Mouse (Mus musculus): ENCODE results near the gene C1qb. TPM values are rescaled to one million over a fixed set of nuclear protein-coding genes. Genes with fewer than 3 reads are reported as not detected.
A peak's percentile ranks its signal among the peaks of the same experiment; 100 is the strongest.

The C1qb gene
- polyA plus RNA-seq, 1 experiment from 2014 or later: 69.0 TPM

- ATAC-seq (replicated peaks; ENCODE audit: low FRiP score, low read depth) (no peak), DNase-seq (ENCODE audit: low spot score) (no peak)
- Histone ChIP-seq H3K27me3 (ENCODE audit: insufficient read depth, low read length) (no peaks in the 10 kb centered on the region), H3K4me3 (replicated peaks; ENCODE audit: low read depth, low read length) (no peak overlapping the region), H3K4me1 (replicated peaks; ENCODE audit: insufficient read depth, low read length) (no peaks in the 10 kb centered on the region), H3K9ac (ENCODE audit: low read depth, low read length) (no peak overlapping the region), H3K4me2 (ENCODE audit: low read length) (no peak overlapping the region), H3K36me3 (ENCODE audit: insufficient read depth, low read length) (no peaks in the 10 kb centered on the region), H3K27ac (no peak overlapping the region), H3K9me3 (replicated peaks; ENCODE audit: low read length) (no peaks in the 10 kb centered on the region)
- TF ChIP-seq CTCF (IDR thresholded peaks at IDR 0.05; ENCODE audit: low read depth): no peak
- 86% methylated on average over 14 of the region's 14 CpGs for WGBS
Measured at GRCm38 (mm10) chr4:136875012-136875411, 11.0 kb downstream of the C1qb start.

GRCm38 (mm10) chr4:136868371-136868770, 17.6 kb downstream of the C1qb start:
- no peak overlapping the region for H3K9ac ChIP-seq (ENCODE audit: low read depth, low read length)
- ATAC-seq (replicated peaks; ENCODE audit: low FRiP score, low read depth) (no peak), DNase-seq (ENCODE audit: low spot score) (no peak)
- H3K27me3 ChIP-seq (ENCODE audit: insufficient read depth, low read length): no peaks in the 10 kb centered on the region
- 74% methylated on average over 6 of the region's 6 CpGs for WGBS
- no peaks in the 10 kb centered on the region for H3K36me3 ChIP-seq (ENCODE audit: insufficient read depth, low read length)
- no peaks in the 10 kb centered on the region for H3K4me1 ChIP-seq (replicated peaks; ENCODE audit: insufficient read depth, low read length)
- no peak overlapping the region for H3K4me2 ChIP-seq (ENCODE audit: low read length)
- no peak overlapping the region for H3K27ac ChIP-seq
- TF ChIP-seq CTCF (IDR thresholded peaks at IDR 0.05; ENCODE audit: low read depth): no peak
- no peaks in the 10 kb centered on the region for H3K9me3 ChIP-seq (replicated peaks; ENCODE audit: low read length)
- H3K4me3 ChIP-seq (replicated peaks; ENCODE audit: low read depth, low read length): no peak overlapping the region

- DNase-seq (ENCODE audit: low spot score) (peak; percentile 10), ATAC-seq (replicated peaks; ENCODE audit: low FRiP score, low read depth) (no peak)
- 12% methylated on average over 11 of the region's 12 CpGs for WGBS
- H3K9me3 ChIP-seq (replicated peaks; ENCODE audit: low read length): no peaks in the 10 kb centered on the region
- no peak overlapping the region for H3K4me2 ChIP-seq (ENCODE audit: low read length)
- H3K9ac ChIP-seq (ENCODE audit: low read depth, low read length): no peak overlapping the region
- no peaks in the 10 kb centered on the region for H3K36me3 ChIP-seq (ENCODE audit: insufficient read depth, low read length)
- H3K27me3 ChIP-seq (ENCODE audit: insufficient read depth, low read length): no peaks in the 10 kb centered on the region
- H3K4me1 ChIP-seq (replicated peaks; ENCODE audit: insufficient read depth, low read length): no peaks in the 10 kb centered on the region
- H3K27ac ChIP-seq: no peak overlapping the region
- TF ChIP-seq CTCF (IDR thresholded peaks at IDR 0.05; ENCODE audit: low read depth): no peak
- no peak overlapping the region for H3K4me3 ChIP-seq (replicated peaks; ENCODE audit: low read depth, low read length)
Measured at GRCm38 (mm10) chr4:136867690-136868345, 18.2 kb downstream of the C1qb start.

GRCm38 (mm10) chr4:136865531-136865930, 20.5 kb downstream of the C1qb start:
- no peak overlapping the region for H3K27ac ChIP-seq
- H3K4me2 ChIP-seq (ENCODE audit: low read length): no peak overlapping the region
- 0 out of 2 replicates have a peak, but pooled peaks cover 4% of the 10 kb centered on the region for H3K4me1 ChIP-seq (replicated peaks; ENCODE audit: insufficient read depth, low read length)
- H3K27me3 ChIP-seq (ENCODE audit: insufficient read depth, low read length): 0 out of 2 replicates have a peak, but pooled peaks cover 4% of the 10 kb centered on the region
- 58% methylated on average over 5 of the region's 5 CpGs for WGBS
- ATAC-seq (replicated peaks; ENCODE audit: low FRiP score, low read depth) (no peak), DNase-seq (ENCODE audit: low spot score) (no peak)
- no peaks in the 10 kb centered on the region for H3K9me3 ChIP-seq (replicated peaks; ENCODE audit: low read length)
- H3K4me3 ChIP-seq (replicated peaks; ENCODE audit: low read depth, low read length): no peak overlapping the region
- TF ChIP-seq CTCF (IDR thresholded peaks at IDR 0.05; ENCODE audit: low read depth): no peak
- H3K9ac ChIP-seq (ENCODE audit: low read depth, low read length): no peak overlapping the region
- H3K36me3 ChIP-seq (ENCODE audit: insufficient read depth, low read length): no peaks in the 10 kb centered on the region

- Histone ChIP-seq H3K9me3 (replicated peaks; ENCODE audit: low read length) (no peaks in the 10 kb centered on the region), H3K27ac (no peak overlapping the region), H3K9ac (ENCODE audit: low read depth, low read length) (no peak overlapping the region), H3K36me3 (ENCODE audit: insufficient read depth, low read length) (no peaks in the 10 kb centered on the region), H3K4me1 (replicated peaks; ENCODE audit: insufficient read depth, low read length) (0 out of 2 replicates have a peak, but pooled peaks cover 4% of the 10 kb centered on the region), H3K4me2 (ENCODE audit: low read length) (no peak overlapping the region), H3K27me3 (ENCODE audit: insufficient read depth, low read length) (0 out of 2 replicates have a peak, but pooled peaks cover 4% of the 10 kb centered on the region), H3K4me3 (replicated peaks; ENCODE audit: low read depth, low read length) (no peak overlapping the region)
- no peak for TF ChIP-seq CTCF (IDR thresholded peaks at IDR 0.05; ENCODE audit: low read depth)
- ATAC-seq (replicated peaks; ENCODE audit: low FRiP score, low read depth): no peak
- WGBS: 7% methylated on average over 15 of the region's 15 CpGs
- no peak for DNase-seq (ENCODE audit: low spot score)
Measured at GRCm38 (mm10) chr4:136864751-136865470, 21.1 kb downstream of the C1qb start.

- H3K36me3 ChIP-seq (ENCODE audit: insufficient read depth, low read length): no peaks in the 10 kb centered on the region
- no peak for ATAC-seq (replicated peaks; ENCODE audit: low FRiP score, low read depth)
- 44% methylated on average over 9 of the region's 9 CpGs for WGBS
Measured at GRCm38 (mm10) chr4:136863517-136863916, 22.5 kb downstream of the C1qb start.

More at GRCm38 (mm10) chr4:136863517-136863916, 22.5 kb downstream of the C1qb start:
- no peak overlapping the region for H3K9ac ChIP-seq (ENCODE audit: low read depth, low read length)
- H3K27ac ChIP-seq: no peak overlapping the region
- no peaks in the 10 kb centered on the region for H3K9me3 ChIP-seq (replicated peaks; ENCODE audit: low read length)
- 0 out of 2 replicates have a peak, but pooled peaks cover 4% of the 10 kb centered on the region for H3K27me3 ChIP-seq (ENCODE audit: insufficient read depth, low read length)
- H3K4me3 ChIP-seq (replicated peaks; ENCODE audit: low read depth, low read length): no peak overlapping the region
- DNase-seq (ENCODE audit: low spot score): no peak
- no peak overlapping the region for H3K4me2 ChIP-seq (ENCODE audit: low read length)
- no peak for TF ChIP-seq CTCF (IDR thresholded peaks at IDR 0.05; ENCODE audit: low read depth)
- 0 out of 2 replicates have a peak, but pooled peaks cover 4% of the 10 kb centered on the region for H3K4me1 ChIP-seq (replicated peaks; ENCODE audit: insufficient read depth, low read length)
